Mouse (Mus musculus) heart, postnatal 0 days (tissue): ENCODE results near the gene Dok4. TPM values are rescaled to one million over a fixed set of nuclear protein-coding genes. Genes with fewer than 3 reads are reported as not detected.

Source experiments
- ATAC-seq: fragments of 200-750 bp; cut with Nextera tagmentation; 2 replicates; pipeline ENCODE4 v1.8.0; 2017; ENCODE audit warnings: low read depth, moderate number of reproducible peaks, moderate library complexity; ENCODE audit not compliant: insufficient read depth
- DNase-seq: peaks from one replicate; pipeline ENCODE4 v3.0.0-alpha.2; 2016; ENCODE audit warnings: low spot score
- H3K27ac ChIP-seq: fragments of 300-500 bp; sonication (generic); 2 replicates; pipeline ENCODE4 v1.5.1; 2014; ENCODE audit warnings: low read depth, mild to moderate bottlenecking
- H3K27me3 ChIP-seq: fragments of 300-500 bp; sonication (generic); 2 replicates; pipeline ENCODE4 v1.6.1; 2014; ENCODE audit warnings: low read length, mixed read lengths; ENCODE audit not compliant: control insufficient read depth, insufficient read depth
- H3K36me3 ChIP-seq: fragments of 300-500 bp; sonication (generic); replicated peaks from 2 replicates; pipeline ENCODE4 v1.6.1; 2014; ENCODE audit warnings: low read length, mixed read lengths; ENCODE audit not compliant: control insufficient read depth, insufficient read depth
- H3K4me1 ChIP-seq: fragments of 300-500 bp; sonication (generic); 2 replicates; pipeline ENCODE4 v1.6.1; 2014; ENCODE audit warnings: antibody characterized with exemption; ENCODE audit not compliant: control insufficient read depth, insufficient read depth
- H3K4me2 ChIP-seq: fragments of 300-500 bp; sonication (generic); 2 replicates; pipeline ENCODE4 v1.6.1; 2014; ENCODE audit warnings: low read depth, mild to moderate bottlenecking, low read length, moderate library complexity
- H3K4me3 ChIP-seq: fragments of 300-500 bp; sonication (generic); 2 replicates; pipeline ENCODE4 v1.5.1; 2014; ENCODE audit warnings: low read depth, low read length
- H3K9ac ChIP-seq: fragments of 300-500 bp; sonication (generic); replicated peaks from 2 replicates; pipeline ENCODE4 v1.6.1; 2014; ENCODE audit warnings: low read depth, low read length, mixed read lengths
- H3K9me3 ChIP-seq: fragments of 300-500 bp; sonication (generic); replicated peaks from 2 replicates; pipeline ENCODE4 v1.6.1; 2016; ENCODE audit warnings: low read length; ENCODE audit not compliant: control insufficient read depth
- CTCF ChIP-seq: IDR thresholded peaks from 2 replicates; pipeline ENCODE4 v1.5.1; 2016; ENCODE audit warnings: antibody characterized with exemption, control low read depth, low read depth
- EP300 ChIP-seq: IDR thresholded peaks from 2 replicates; pipeline ENCODE4 v1.6.1; 2016; ENCODE audit warnings: antibody characterized with exemption, low read depth
- WGBS: fragments of 180-500 bp; shearing (Covaris S2); extraction: QIAGEN DNeasy Blood & Tissue Kit; methylation state at CpG from one replicate; pipeline ENCODE4 v1.1.7; 2014; 5-methylcytosine and 5-hydroxymethylcytosine counted together
- polyA plus RNA-seq: library from polyadenylated mRNA; unstranded; fragments of >200 nt; fragmentation: Nextera tagmentation; extraction: Ambion mirVana; gene quantifications from 2 replicates; pipeline ENCODE4 v1.2.1, GENCODE M21; 2015
- total RNA-seq: library from RNA; depleted of rRNA; stranded (reverse); fragments of >200 nt; gene quantifications from 2 replicates; pipeline ENCODE4 v1.2.3, GENCODE M21; 2014; ENCODE audit warnings: low replicate concordance

Dok4 gene
- total and polyA plus RNA-seq, 2 experiments from 2014 or later, result 28.7 to 43.4 TPM

DNA sequence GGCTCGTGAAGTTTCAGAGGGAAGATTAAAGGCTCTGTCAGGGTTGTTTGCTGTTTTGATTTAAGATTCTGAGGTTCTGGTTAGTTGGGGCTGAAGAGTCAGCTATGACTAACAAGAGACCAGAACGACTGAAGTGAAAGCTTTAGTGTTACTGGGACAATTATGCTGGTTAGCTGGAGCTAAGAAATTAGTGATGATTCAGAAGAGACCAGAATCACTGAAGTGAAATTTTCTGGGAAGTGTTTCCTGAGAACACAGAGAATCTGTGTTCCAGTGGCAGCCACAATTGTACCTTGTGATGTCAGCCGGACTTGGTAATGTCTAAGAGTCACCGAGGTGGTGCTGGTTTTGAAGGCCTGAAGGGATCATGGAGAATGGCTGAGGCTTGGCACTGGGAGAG lies 4.6 kb upstream of the Dok4 start:
- H3K4me1 ChIP-seq, result peaks cover 6% of the 10 kb centered on the region; the same call in 1 of the 2 replicates
- no peak overlapping the region for H3K9ac ChIP-seq
- no peak overlapping the region for H3K4me2 ChIP-seq
- no peaks in the 10 kb centered on the region for H3K36me3 ChIP-seq
- H3K4me3 ChIP-seq, result no peak overlapping the region
- no peaks in the 10 kb centered on the region for H3K9me3 ChIP-seq
- no peak for TF ChIP-seq CTCF
- no peak for TF ChIP-seq EP300
- DNase-seq (no peak), ATAC-seq (no peak)
- no peaks in the 10 kb centered on the region for H3K27me3 ChIP-seq
- no peak overlapping the region for H3K27ac ChIP-seq
- WGBS, result 56% methylated on average over 4 of the region's 4 CpGs

DNA sequence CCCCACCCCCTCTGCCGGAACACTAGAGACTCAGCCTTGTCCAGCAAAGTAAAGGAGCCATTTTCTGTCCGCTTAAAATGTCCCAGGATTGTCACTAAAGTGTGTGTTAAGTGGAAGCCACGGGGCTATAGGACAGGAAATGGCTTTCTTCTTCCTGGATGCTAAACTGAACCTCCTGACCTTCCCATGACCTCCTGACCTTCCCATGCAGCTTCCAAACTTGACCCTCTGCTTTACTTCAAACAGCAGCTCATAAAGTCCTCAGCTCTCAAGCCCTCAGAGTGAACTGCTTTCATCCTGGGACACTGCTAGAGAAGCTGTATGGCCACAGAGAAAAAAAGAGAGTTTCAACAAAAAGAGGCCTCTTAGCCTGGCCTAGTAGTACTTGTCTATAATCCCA lies 690 bp upstream of the Dok4 start:
- ATAC-seq (no peak), DNase-seq (no peak)
- Histone ChIP-seq H3K27me3 (no peaks in the 10 kb centered on the region), H3K4me3 (no peak overlapping the region), H3K36me3 (no peaks in the 10 kb centered on the region), H3K9me3 (no peaks in the 10 kb centered on the region), H3K27ac (peak overlapping the region; percentile 70), H3K4me2 (peak overlapping the region; percentile 93; the same call in 1 of the 2 replicates), H3K4me1 (peaks cover 14% of the 10 kb centered on the region; the same call in 1 of the 2 replicates), H3K9ac (no peak overlapping the region)
- WGBS, result 50% methylated on average over 3 of the region's 3 CpGs
- TF ChIP-seq EP300 (no peak), CTCF (no peak)

DNA sequence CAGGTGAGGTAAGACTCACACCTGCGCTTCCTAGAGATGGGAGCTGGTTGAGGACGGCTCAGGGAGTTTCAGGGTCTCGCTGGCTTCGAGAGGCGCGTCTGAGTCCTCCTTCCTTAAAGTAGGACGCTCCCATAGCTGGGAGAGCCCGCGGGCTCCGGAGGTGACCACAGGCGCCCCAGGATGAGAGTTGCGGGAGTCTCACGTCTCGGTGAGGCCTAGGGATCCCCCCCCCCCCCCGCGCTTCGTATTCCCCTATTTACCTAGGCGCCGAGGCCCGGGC lies 319 bp downstream of the Dok4 start:
- Histone ChIP-seq H3K27ac (peak overlapping the region; percentile 70), H3K4me1 (peaks cover 14% of the 10 kb centered on the region; the same call in 1 of the 2 replicates), H3K36me3 (no peaks in the 10 kb centered on the region), H3K27me3 (no peaks in the 10 kb centered on the region), H3K9me3 (no peaks in the 10 kb centered on the region), H3K4me3 (peak overlapping the region; percentile 78), H3K4me2 (peak overlapping the region; percentile 93), H3K9ac (peak overlapping the region; percentile 65)
- under 1% methylated on average over 18 of the region's 20 CpGs for WGBS
- TF ChIP-seq CTCF (no peak), EP300 (no peak)
- DNase-seq, result no peak
- 0 out of 2 replicates have a peak, but pooled peaks have one; percentile 1 for ATAC-seq

DNA sequence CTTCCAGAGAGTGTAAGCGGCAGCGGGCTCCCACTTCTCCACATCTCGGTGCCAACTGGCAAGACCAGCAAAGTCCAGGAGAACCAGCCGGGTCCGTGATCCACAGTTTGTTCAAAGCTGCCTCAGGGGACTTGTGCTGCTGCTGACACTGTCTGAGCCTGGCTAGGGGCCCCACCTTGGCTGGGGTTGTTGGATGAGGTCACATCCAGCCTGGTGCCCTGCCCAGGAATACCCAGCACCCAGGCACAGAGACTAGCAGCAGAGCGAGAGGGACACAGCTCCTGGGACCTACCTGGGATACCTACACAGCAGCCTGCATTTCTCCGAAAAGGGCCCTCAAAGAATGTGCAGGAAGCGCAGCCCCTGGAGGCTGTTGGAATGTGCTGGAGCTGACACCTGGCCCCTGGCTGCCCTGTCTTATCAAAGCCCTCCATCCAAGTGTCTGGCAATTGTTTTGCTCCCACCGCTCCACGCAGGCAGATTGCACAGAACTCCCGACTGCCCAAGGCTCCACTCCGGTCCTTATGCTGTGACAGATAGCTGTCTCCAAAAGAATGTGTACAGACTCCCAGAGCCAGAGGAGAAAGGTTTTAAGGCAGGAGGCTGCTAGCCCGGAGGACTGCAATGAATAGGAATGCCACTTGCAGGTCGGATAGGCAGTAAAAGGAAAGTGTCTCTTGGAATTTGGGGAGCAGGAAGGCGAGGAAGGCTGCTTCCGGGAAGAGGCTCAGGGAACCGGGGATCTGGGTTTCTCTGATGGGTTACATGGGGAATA lies 847 bp downstream of the Dok4 start:
- Histone ChIP-seq H3K27me3 (no peaks in the 10 kb centered on the region), H3K4me1 (peaks cover 14% of the 10 kb centered on the region; the same call in 1 of the 2 replicates)
- DNase-seq, result no peak

DNA sequence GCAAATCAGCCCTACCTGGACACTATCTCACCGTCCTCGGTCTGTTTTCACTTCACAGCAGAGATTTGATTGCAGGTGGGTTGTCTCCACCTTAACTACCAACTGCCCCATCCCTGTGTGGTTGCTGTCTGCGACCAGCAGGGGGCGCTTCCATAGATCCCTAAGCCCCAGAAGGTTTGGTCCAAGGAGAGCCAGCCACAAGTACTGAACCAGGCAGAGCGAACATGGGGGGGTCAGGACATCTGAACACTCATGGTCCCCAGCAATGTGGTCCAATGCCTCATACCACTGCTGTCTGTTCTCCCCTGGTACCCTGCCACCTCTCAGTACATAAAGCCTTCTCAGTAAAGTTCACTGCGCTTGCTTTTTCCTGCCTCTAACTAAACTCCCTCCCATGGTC lies 1.8 kb downstream of the Dok4 start:
- peak overlapping the region; percentile 78 for H3K4me3 ChIP-seq
- H3K4me2 ChIP-seq, result peak overlapping the region; percentile 93
- H3K4me1 ChIP-seq, result peaks cover 22% of the 10 kb centered on the region
- 0 out of 2 replicates have a peak, but pooled peaks cover 5% of the 10 kb centered on the region for H3K36me3 ChIP-seq
- TF ChIP-seq CTCF (peak; percentile 87), EP300 (no peak)
- H3K9me3 ChIP-seq, result no peaks in the 10 kb centered on the region
- H3K27me3 ChIP-seq, result no peaks in the 10 kb centered on the region
- peak; percentile 25; the same call in 1 of the 2 replicates for ATAC-seq
- WGBS, result 9% methylated on average over 6 of the region's 6 CpGs
- H3K9ac ChIP-seq, result peak overlapping the region; percentile 21; the same call in 1 of the 2 replicates
- H3K27ac ChIP-seq, result no peak overlapping the region
- DNase-seq, result peak; percentile 75

More for the DNA sequence above, 847 bp downstream of the Dok4 start:
- 0 out of 2 replicates have a peak, but pooled peaks have one; percentile 12 for ATAC-seq
- Histone ChIP-seq H3K9me3 (no peaks in the 10 kb centered on the region), H3K27ac (peak overlapping the region; percentile 70), H3K36me3 (no peaks in the 10 kb centered on the region), H3K4me2 (peak overlapping the region; percentile 93), H3K4me3 (peak overlapping the region; percentile 78), H3K9ac (peak overlapping the region; percentile 65)
- TF ChIP-seq CTCF (no peak), EP300 (no peak)
- whole genome bisulfite sequencing, result 4% methylated on average over 17 of the region's 17 CpGs
